Mouse (Mus musculus): ENCODE measurements at regions not wholly inside any gene's neighbourhood (a gene's known extent, or its start where the extent isn't known, plus 50 kb on each side); places are given as distances from the start of the nearest gene placed in this dataset.

GRCm38 (mm10) chr9:102410666-102411065, 56.2 kb upstream of the Ephb1 start:
- Histone ChIP-seq H3K9ac (replicated peaks) (no peak overlapping the region), H3K4me1 (no peaks in the 10 kb centered on the region), H3K4me3 (no peak overlapping the region), H3K27me3 (no peaks in the 10 kb centered on the region), H3K4me2 (replicated peaks) (no peak overlapping the region), H3K9me3 (no peaks in the 10 kb centered on the region), H3K36me3 (no peaks in the 10 kb centered on the region), H3K27ac (replicated peaks) (no peak overlapping the region)
- 92% methylated on average over 10 of the region's 10 CpGs for WGBS
- no peak for ATAC-seq (replicated peaks)

GRCm38 (mm10) chr9:102406017-102406416, 51.5 kb upstream of the Ephb1 start:
- no peak overlapping the region for H3K4me3 ChIP-seq
- no peak for ATAC-seq (replicated peaks)
- H3K36me3 ChIP-seq = no peaks in the 10 kb centered on the region
- no peak overlapping the region for H3K4me2 ChIP-seq (replicated peaks)
- H3K27me3 ChIP-seq = no peaks in the 10 kb centered on the region; the same call in 1 of the 2 replicates
- no peaks in the 10 kb centered on the region for H3K9me3 ChIP-seq
- H3K4me1 ChIP-seq = peaks cover 7% of the 10 kb centered on the region; the same call in 1 of the 2 replicates
- no peak overlapping the region for H3K27ac ChIP-seq (replicated peaks)
- 45% methylated on average over 8 of the region's 8 CpGs for WGBS
- H3K9ac ChIP-seq (replicated peaks) = no peak overlapping the region
